ENCODE assay signal across 22 mouse cellular contexts in the genomic region with DNA sequence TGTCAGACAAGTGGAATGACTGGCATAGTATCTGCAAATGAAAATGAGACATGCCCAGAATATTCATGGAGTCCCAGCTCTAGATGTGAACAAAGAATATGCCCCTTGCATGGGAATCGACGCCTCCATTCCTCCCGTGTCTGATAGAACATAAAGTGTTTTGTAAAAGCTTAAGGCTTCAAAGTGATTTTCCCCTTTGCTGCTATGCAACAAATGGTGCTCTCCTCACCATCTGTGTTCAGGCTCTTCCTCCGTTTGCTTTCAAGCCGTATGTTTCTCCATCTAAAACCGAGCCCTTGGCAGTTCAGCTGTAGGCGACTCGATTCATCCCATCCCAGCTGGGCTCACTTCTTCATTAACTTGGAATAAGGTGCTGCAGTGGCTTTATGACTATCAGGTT.
DNase-seq lines count a peak whose midpoint lies in the region; ATAC-seq lines count a peak whose summit lies in the region.
"Had no signal": no experiment of that assay in that cellular context is flagged by ENCODE, and none has a peak within 500 bp of the region (broad histone marks: within the 10 kb centered on the region; RNA-seq: fewer than 3 reads in every experiment).

No protein-coding gene starts in this region.

- no peaks in the 10 kb centered on the region for H3K36me3 ChIP-seq in forebrain, embryonic 15.5 days
- no peaks in the 10 kb centered on the region for H3K36me3 ChIP-seq in forebrain, embryonic 13.5 days (ENCODE audit: poor library complexity, severe bottlenecking)
- H3K36me3 ChIP-seq: embryonic facial prominence, embryonic 10.5 days; hindbrain, embryonic 13.5 days; stomach, embryonic 15.5 days had no signal

- H3K9ac ChIP-seq in forebrain, embryonic 15.5 days (replicated peaks): no peak overlapping the region
- H3K9ac ChIP-seq in forebrain, embryonic 13.5 days: no peak overlapping the region
- H3K9ac ChIP-seq: hindbrain, embryonic 13.5 days; stomach, embryonic 15.5 days had no signal

- no peak for ATAC-seq in forebrain, embryonic 15.5 days (replicated peaks)
- ATAC-seq in forebrain, embryonic 13.5 days: no peak

- H3K4me1 ChIP-seq in forebrain, embryonic 15.5 days: peaks cover 27% of the 10 kb centered on the region; the same call in 1 of the 2 replicates
- peaks cover 26% of the 10 kb centered on the region for H3K4me1 ChIP-seq in forebrain, embryonic 13.5 days
- H3K4me1 ChIP-seq: stomach, embryonic 15.5 days had no signal

- peak; percentile 62 to 81 for DNase-seq in layer of hippocampus, adult 18-20 months (ENCODE audit: low spot score in 2 of 2)
- no peak for DNase-seq in layer of hippocampus, postnatal 10 days (ENCODE audit: low spot score in 2 of 2)
- DNase-seq in brain, adult 2 months (ENCODE audit: low read depth, low spot score): peak; percentile 76
- peak; percentile 74 for DNase-seq in layer of hippocampus, adult 9-11 months
- no peak for DNase-seq in ovary, postnatal 36 days (ENCODE audit: low spot score)
- no peak for DNase-seq in cerebellum, postnatal 4 days (ENCODE audit: low spot score in 2 of 2)
- DNase-seq: adrenal gland, postnatal 14 days; cerebellum, adult 11 months; cerebellum, adult 9-11 months; gastrocnemius, postnatal 25 days; heart, adult 2 months; heart, postnatal 36 days; kidney, adult 2 months; kidney, postnatal 10 days; thymus, adult 18-20 months; thymus, postnatal 4 days had no signal

- no peak overlapping the region for H3K4me3 ChIP-seq in forebrain, embryonic 15.5 days
- no peak overlapping the region for H3K4me3 ChIP-seq in forebrain, embryonic 13.5 days
- H3K4me3 ChIP-seq: embryonic facial prominence, embryonic 10.5 days; heart, adult 2 months; hindbrain, embryonic 13.5 days; stomach, embryonic 15.5 days had no signal

- H3K9me3 ChIP-seq in forebrain, embryonic 15.5 days: no peaks in the 10 kb centered on the region
- no peaks in the 10 kb centered on the region for H3K9me3 ChIP-seq in forebrain, embryonic 13.5 days (replicated peaks)
- H3K9me3 ChIP-seq: embryonic facial prominence, embryonic 10.5 days; hindbrain, embryonic 13.5 days; stomach, embryonic 15.5 days had no signal

- H3K27ac ChIP-seq in forebrain, embryonic 15.5 days (replicated peaks): peak overlapping the region; percentile 33; the same call in 1 of the 2 replicates
- no peak overlapping the region for H3K27ac ChIP-seq in forebrain, embryonic 13.5 days
- H3K27ac ChIP-seq: embryonic facial prominence, embryonic 10.5 days; heart, adult 2 months; hindbrain, embryonic 13.5 days; macrophage; stomach, embryonic 15.5 days had no signal

- no peak overlapping the region for H3K4me2 ChIP-seq in forebrain, embryonic 15.5 days (replicated peaks)
- no peak overlapping the region for H3K4me2 ChIP-seq in forebrain, embryonic 13.5 days
- H3K4me2 ChIP-seq: hindbrain, embryonic 13.5 days; stomach, embryonic 15.5 days had no signal

- WGBS in forebrain, embryonic 15.5 days: 59% methylated on average over 8 of the region's 8 CpGs
- 64% methylated on average over 8 of the region's 8 CpGs for WGBS in forebrain, embryonic 13.5 days

- H3K27me3 ChIP-seq in forebrain, embryonic 15.5 days: no peaks in the 10 kb centered on the region
- no peaks in the 10 kb centered on the region for H3K27me3 ChIP-seq in forebrain, embryonic 13.5 days
- H3K27me3 ChIP-seq: hindbrain, embryonic 13.5 days; stomach, embryonic 15.5 days had no signal

Comparison
In these comparisons a context has a peak if more than half of its experiments do, and no peak if none do; other contexts are left out.
1. DNase-seq: peak in layer of hippocampus, adult 18-20 months (2 of 2), brain, adult 2 months (single experiment) and layer of hippocampus, adult 9-11 months (single experiment); none in layer of hippocampus, postnatal 10 days (0 of 2), ovary, postnatal 36 days (single experiment) and cerebellum, postnatal 4 days (0 of 2).